Mouse (Mus musculus) forebrain, embryonic 14.5 days (tissue): ENCODE measurements at regions not wholly inside any gene's neighbourhood (a gene's known extent, or its start where the extent isn't known, plus 50 kb on each side); places are given as distances from the start of the nearest gene placed in this dataset.

ENCODE experiments used
- ATAC-seq: fragments of 200-750 bp; cut with Nextera tagmentation; 2 replicates; pipeline ENCODE4 v1.8.0; 2017; ENCODE audit warnings: mild to moderate bottlenecking, moderate library complexity
- DNase-seq: peaks from one replicate; pipeline ENCODE4 v3.0.0-alpha.2; 2015; ENCODE audit warnings: low spot score
- H3K27ac ChIP-seq: fragments of 300-500 bp; sonication (generic); 2 replicates; pipeline ENCODE4 v1.5.1; 2014; ENCODE audit warnings: low read depth, mild to moderate bottlenecking, control low read depth, low read length, moderate library complexity
- H3K27me3 ChIP-seq: fragments of 300-500 bp; sonication (generic); replicated peaks from 2 replicates; pipeline ENCODE4 v1.6.1; 2014; ENCODE audit warnings: low read length, control low read depth, mixed read lengths; ENCODE audit not compliant: control insufficient read depth, insufficient read depth
- H3K36me3 ChIP-seq: fragments of 300-500 bp; sonication (generic); 2 replicates; pipeline ENCODE4 v1.6.1; 2014; ENCODE audit warnings: low read length, control low read depth; ENCODE audit not compliant: control insufficient read depth, insufficient read depth
- H3K4me1 ChIP-seq: fragments of 300-500 bp; sonication (generic); 2 replicates; pipeline ENCODE4 v1.6.1; 2014; ENCODE audit warnings: antibody characterized with exemption, low read length, control low read depth; ENCODE audit not compliant: control insufficient read depth, insufficient read depth
- H3K4me2 ChIP-seq: fragments of 300-500 bp; sonication (generic); 2 replicates; pipeline ENCODE4 v1.6.1; 2014; ENCODE audit warnings: mild to moderate bottlenecking, control low read depth, low read length
- H3K4me3 ChIP-seq: fragments of 300-500 bp; sonication (generic); 2 replicates; pipeline ENCODE4 v1.5.1; 2014; ENCODE audit warnings: low read depth, low read length, control low read depth
- H3K9ac ChIP-seq: fragments of 300-500 bp; sonication (generic); 2 replicates; pipeline ENCODE4 v1.6.1; 2014; ENCODE audit warnings: mild to moderate bottlenecking, low read length, control low read depth, moderate library complexity
- H3K9me3 ChIP-seq: fragments of 300-500 bp; sonication (generic); replicated peaks from 2 replicates; pipeline ENCODE4 v1.6.1; 2016; ENCODE audit warnings: low read length, control low read depth, mixed read lengths; ENCODE audit not compliant: control insufficient read depth
- WGBS: fragments of 180-500 bp; shearing (Covaris S2); extraction: QIAGEN DNeasy Blood & Tissue Kit; methylation state at CpG from one replicate; pipeline ENCODE4 v1.1.7; 2014; 5-methylcytosine and 5-hydroxymethylcytosine counted together

DNA sequence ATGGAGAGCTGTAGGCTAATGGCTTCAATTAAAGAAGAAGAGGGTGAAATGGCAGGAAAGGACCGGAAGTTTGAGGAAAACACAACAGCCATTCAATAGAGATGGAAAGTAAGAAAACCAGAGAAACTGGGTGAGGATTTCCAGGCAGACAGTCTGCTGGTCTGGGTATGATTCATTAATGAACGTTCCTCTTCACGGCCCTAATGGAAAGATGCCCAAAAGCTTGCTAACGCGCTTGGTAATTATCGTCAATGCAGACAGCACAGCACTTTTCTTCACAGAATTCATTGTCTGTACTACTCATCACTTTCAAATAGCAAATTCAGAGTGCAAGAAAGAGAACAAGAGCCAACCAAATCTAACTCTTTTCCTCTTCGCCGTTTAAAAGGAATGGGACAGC, 60.3 kb downstream of the Ing2 start:
- no peaks in the 10 kb centered on the region for H3K9me3 ChIP-seq
- 81% methylated on average over 8 of the region's 8 CpGs for WGBS
- no peaks in the 10 kb centered on the region for H3K27me3 ChIP-seq
- peak; percentile 44 for DNase-seq
- no peak overlapping the region for H3K4me2 ChIP-seq
- ATAC-seq = no peak
- H3K36me3 ChIP-seq = no peaks in the 10 kb centered on the region
- H3K9ac ChIP-seq = no peak overlapping the region
- no peak overlapping the region for H3K4me3 ChIP-seq
- no peak overlapping the region for H3K27ac ChIP-seq
- no peaks in the 10 kb centered on the region for H3K4me1 ChIP-seq

DNA sequence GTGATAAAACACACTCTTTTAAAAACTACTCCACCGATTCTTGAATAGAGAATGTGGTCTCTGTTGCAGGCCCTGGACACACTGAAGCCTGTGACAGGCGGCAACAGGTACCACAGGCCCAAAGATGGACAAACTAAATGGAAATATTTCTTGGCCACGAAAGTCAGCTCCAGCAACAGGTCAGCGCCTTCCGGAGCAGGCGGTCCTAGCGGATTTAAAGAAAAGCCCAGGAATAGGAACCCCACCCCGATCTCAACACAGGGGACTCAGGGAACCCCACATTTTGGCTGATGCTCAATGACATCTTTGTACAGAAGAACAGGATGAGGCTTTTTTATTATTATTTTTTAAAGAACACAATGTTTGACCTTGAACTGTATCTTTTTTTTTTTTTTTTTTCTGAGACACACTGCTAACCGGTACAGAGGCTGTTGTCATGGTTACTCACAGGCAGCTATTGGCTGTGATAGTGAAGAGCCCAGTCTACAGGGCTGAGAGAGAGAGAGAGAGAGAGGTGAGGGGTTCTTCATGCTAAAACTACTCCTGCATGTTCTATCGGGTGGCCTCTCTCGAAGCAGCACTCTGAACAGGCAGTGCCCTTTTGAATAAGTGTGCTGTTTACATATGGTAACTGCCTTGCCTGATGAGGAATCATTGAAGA, 63.5 kb downstream of the Ing2 start:
- Histone ChIP-seq H3K9ac (no peak overlapping the region), H3K9me3 (no peaks in the 10 kb centered on the region), H3K36me3 (no peaks in the 10 kb centered on the region), H3K4me3 (no peak overlapping the region), H3K27ac (no peak overlapping the region), H3K4me2 (no peak overlapping the region), H3K4me1 (no peaks in the 10 kb centered on the region), H3K27me3 (no peaks in the 10 kb centered on the region)
- ATAC-seq = peak; percentile 74; the same call in 1 of the 2 replicates
- DNase-seq = peak; percentile 60
- 75% methylated on average over 11 of the region's 11 CpGs for WGBS

DNA sequence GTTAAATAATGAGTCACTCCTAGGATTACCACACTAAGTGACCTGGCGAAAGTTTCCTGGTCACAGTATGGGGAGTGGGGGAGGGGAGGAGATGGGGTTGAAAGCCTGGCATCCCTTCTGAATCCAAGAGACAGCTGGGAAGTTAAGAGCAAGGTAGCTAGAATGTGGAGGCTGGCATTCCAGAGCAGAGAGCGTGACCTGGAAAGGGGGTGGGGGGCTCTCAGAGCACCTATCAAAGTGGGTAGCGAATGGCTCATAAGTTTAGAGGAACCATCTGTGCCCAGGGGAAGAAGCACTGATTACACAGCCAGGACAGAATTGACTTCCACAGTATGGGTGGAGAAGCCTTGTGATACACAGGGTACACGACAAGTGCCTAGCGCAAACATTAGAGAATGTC, 65.4 kb downstream of the Ing2 start:
- no peak for ATAC-seq
- no peak overlapping the region for H3K9ac ChIP-seq
- H3K36me3 ChIP-seq = no peaks in the 10 kb centered on the region
- DNase-seq = no peak
- no peak overlapping the region for H3K4me2 ChIP-seq
- no peak overlapping the region for H3K4me3 ChIP-seq
- no peaks in the 10 kb centered on the region for H3K4me1 ChIP-seq
- no peaks in the 10 kb centered on the region for H3K9me3 ChIP-seq
- WGBS = 83% methylated on average over 5 of the region's 5 CpGs
- H3K27me3 ChIP-seq = no peaks in the 10 kb centered on the region
- H3K27ac ChIP-seq = no peak overlapping the region

DNA sequence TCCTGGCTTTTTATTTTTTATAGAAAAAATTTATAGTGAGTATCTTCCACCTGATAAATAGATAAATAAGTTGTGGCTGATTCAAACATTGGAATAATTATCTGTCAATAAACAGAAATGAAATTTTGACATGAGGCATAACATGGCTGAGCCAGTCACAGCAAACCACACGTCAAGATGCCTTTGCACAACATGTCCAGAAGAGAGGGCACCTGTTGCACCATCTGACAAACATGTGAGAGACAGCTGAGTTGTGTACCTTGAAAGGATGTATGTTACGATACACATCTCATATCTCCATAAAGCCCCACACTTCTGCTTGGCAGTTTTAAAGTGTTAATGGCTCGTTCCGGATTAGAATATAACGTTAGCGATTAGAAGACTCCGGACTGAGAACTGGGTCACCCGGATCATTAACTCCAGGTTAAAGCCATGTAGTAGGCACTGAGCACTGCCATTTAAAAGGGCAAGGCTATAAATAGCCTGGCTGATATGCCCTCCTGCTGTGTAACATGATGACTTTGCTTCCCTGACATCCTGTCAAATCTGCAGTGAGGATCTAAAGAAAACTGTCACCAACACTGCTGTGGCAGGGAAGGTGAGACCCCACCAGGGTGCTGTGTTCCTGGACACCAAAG, 70.9 kb downstream of the Rwdd4a start:
- Histone ChIP-seq H3K9me3 (no peaks in the 10 kb centered on the region), H3K4me2 (no peak overlapping the region), H3K36me3 (no peaks in the 10 kb centered on the region), H3K27me3 (no peaks in the 10 kb centered on the region), H3K4me3 (no peak overlapping the region), H3K9ac (no peak overlapping the region), H3K4me1 (no peaks in the 10 kb centered on the region), H3K27ac (no peak overlapping the region)
- DNase-seq = no peak
- 86% methylated on average over 8 of the region's 8 CpGs for WGBS
- ATAC-seq = no peak
